Mouse (Mus musculus): Measurements from ENCODE around the gene Fgfr2. TPM values are rescaled to one million over a fixed set of nuclear protein-coding genes. Genes with fewer than 3 reads are reported as not detected.

The Fgfr2 gene
- polyA plus RNA-seq, 1 experiment from 2014 or later, result 69.3 TPM

GRCm38 (mm10) chr7:131542115-131542871 lies 1580.9 kb downstream of the Fgfr2 start, which contains the start of gene Hmx3:
Gene Hmx3 (plus strand): TSS chr7:131542867.

GRCm38 (mm10) chr7:131410416-131411058 lies 1712.6 kb downstream of the Fgfr2 start, which contains the start of the genes Ikzf5 and Acadsb:
Gene Ikzf5 (minus strand): TSS chr7:131410521.
Gene Acadsb (plus strand): TSS chr7:131410601.

DNA sequence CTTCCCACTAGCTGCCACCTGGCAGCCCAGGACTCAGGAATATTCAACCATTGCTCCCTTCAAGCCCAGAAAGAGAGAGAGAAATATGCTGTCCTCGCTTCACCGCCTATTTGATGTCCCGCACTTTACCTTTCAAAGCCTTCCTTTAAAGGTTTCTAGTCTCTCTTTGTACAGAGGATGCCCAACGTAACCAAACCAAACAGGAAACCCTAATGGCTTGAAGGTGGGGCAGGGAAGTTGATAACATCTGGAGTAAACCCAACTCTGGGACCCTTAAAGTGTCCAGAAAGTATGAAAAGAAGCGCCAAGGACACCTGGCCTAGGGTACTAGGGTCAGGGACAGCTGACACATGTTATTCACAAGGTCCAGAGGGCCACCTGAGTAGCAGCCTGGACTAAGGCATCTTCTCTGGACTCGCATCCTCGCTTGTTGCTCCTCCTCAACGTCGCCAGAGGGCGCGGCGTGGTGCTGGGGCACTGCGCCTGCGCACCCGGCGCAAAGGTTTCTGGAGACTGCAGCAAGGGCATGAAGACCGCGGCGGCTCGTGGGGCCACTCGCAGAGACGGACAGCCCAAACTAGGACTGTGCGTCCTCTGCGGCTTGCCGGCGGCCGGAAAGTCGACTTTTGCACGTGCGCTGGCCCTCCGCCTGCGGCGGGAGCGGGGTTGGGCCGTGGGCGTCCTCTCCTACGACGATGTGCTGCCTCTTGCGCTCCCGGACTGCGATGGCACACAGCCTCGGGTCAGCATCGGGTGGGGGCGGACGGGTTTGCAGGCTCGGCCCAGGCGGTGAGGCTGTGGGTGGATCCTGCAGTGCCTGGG lies 1752.3 kb downstream of the Fgfr2 start, which contains the start of gene Pstk:
Gene Pstk (plus strand): TSS at position 494 of the 822 bp plus-strand sequence.

GRCm38 (mm10) chr7:131362615-131363300 lies 1760.4 kb downstream of the Fgfr2 start, which contains the start of gene 2310057M21Rik:
Gene 2310057M21Rik (minus strand): TSS chr7:131362759.

GRCm38 (mm10) chr7:131333564-131333963 lies 1789.6 kb downstream of the Fgfr2 start, which contains the start of gene Fam24a:
Gene Fam24a (plus strand): TSS chr7:131333864.

DNA sequence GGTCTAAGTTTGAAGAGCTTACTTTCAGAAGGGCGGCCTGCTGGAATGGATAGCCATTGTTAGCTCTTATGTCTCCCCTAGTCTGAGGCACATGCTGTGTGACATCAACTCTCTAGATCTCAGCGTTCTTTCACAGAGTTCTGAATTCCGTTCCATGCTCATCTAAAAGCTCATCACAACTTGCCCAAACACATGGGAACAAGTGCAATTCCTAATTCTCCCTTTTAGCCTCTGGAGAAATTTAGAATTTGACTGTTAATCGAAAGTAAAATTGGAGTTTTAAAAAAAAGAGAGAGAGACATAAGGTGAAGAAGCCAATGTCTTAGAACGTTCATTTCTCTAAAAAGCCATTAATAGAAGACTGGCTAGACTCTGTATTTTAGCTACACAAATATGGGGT lies 1793.7 kb downstream of the Fgfr2 start, which contains the start of gene Fam24b:
Gene Fam24b (minus strand): TSS at position 101 of the 400 bp plus-strand sequence.

GRCm38 (mm10) chr7:131322192-131322591 lies 1801.0 kb downstream of the Fgfr2 start, which contains the start of gene Cuzd1:
Gene Cuzd1 (minus strand): TSS chr7:131322292.

DNA sequence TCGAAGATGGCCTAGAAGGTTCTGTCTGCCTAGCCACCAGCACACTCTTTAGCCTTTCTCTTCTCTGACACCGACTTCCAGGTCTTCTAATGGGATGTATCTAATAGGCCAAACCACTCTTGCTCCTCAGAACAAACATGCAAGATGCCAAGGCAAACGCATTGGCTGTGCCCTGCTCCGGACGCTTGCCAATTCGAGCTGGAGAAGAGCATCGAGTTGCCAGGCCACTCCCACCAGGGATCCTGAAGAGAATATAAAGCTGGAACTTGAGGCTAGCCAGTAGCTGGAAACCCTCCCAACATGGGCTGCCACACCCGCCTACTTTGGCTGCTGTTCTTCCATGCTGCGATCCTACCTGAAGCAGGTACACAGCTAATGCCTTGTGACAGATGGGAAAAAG lies 1949.0 kb downstream of the Fgfr2 start, which contains the start of gene 5430419D17Rik:
Gene 5430419D17Rik (plus strand): TSS at position 282 of the 400 bp plus-strand sequence.

GRCm38 (mm10) chr7:131146214-131146613 lies 1976.9 kb downstream of the Fgfr2 start, which contains the start of gene 4933402N03Rik:
Gene 4933402N03Rik (minus strand): TSS chr7:131146314.

GRCm38 (mm10) chr7:131031755-131032154 lies 2091.4 kb downstream of the Fgfr2 start, which contains the start of gene Dmbt1:
Gene Dmbt1 (plus strand): TSS chr7:131032053.

DNA sequence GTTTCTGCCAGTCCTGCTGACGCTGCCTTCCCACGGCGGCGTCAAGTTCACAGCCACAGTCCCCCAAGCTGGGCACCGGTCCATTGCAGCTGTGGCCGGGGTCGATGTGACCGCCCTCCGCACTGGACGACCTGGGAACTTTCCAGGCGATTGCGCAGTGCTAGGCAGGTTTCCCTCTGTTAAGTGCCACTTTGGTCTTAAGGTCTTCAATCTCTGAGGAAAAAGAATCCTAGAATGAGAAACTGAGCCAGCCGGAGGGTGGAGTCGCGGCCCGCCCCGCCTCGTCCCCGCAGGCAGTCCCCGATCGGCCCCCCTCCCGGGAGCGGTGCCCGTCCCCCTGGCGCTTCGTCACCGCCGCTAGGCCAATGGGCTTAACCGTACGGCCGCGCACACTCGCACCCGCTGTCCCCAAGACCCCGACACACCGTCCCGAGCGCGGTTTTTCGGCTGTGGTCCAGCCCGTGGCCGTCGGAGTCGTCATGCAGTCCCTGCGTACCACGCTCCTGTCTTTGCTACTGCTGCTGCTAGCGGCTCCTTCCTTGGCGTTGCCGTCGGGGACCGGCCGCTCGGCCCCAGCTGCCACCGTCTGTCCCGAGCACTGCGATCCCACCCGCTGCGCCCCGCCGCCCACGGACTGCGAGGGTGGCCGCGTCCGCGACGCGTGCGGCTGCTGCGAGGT lies 2187.2 kb downstream of the Fgfr2 start, which contains the start of gene Htra1:
Gene Htra1 (plus strand): TSS at position 319 of the 679 bp plus-strand sequence.

GRCm38 (mm10) chr7:130865613-130866591 lies 2257.2 kb downstream of the Fgfr2 start, which contains the start of gene Plekha1:
Gene Plekha1 (plus strand): TSS chr7:130865756.

DNA sequence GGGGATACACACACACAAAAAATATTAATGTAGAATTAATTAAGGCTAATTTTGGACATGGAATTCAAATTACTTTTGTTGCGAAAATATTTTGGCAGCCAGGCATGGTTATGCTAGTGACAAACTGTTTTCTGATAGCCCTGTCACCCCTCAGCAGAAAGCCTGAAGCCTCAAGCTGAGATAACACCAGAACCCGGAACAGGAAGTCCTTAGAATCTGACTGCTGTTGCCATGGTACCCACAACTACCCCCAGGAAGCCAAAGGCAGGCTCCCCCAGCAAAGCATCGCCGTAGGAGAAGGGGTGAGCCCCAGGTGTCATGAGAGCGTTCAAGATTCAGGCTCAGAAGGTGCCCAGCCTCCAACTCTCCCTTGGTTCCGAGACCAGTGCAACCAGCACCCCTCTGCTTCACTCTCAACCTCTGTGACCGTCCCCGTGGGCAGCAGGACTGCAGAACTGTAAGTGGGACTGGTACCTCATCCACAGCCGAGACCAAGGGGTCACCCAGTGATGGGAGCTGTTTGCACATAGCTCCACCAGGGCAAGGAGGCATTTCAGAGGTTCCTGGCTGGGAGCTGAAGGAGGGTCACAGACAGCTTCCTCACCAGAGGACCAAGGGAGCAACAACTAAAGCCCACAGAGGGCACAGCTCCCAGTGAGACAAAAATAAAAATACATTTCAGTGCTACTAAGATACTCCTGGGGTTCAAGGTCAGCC lies 2349.1 kb downstream of the Fgfr2 start, which contains the start of gene Btbd16:
Gene Btbd16 (plus strand): TSS at position 156 of the 717 bp plus-strand sequence.

GRCm38 (mm10) chr7:130577388-130578003 lies 2545.7 kb downstream of the Fgfr2 start, which contains the start of gene Tacc2:
Gene Tacc2 (plus strand): TSS chr7:130577438.

GRCm38 (mm10) chr7:130572821-130573220 lies 2550.3 kb downstream of the Fgfr2 start, which contains the start of gene Nsmce4a:
Gene Nsmce4a (minus strand): TSS chr7:130573118.

DNA sequence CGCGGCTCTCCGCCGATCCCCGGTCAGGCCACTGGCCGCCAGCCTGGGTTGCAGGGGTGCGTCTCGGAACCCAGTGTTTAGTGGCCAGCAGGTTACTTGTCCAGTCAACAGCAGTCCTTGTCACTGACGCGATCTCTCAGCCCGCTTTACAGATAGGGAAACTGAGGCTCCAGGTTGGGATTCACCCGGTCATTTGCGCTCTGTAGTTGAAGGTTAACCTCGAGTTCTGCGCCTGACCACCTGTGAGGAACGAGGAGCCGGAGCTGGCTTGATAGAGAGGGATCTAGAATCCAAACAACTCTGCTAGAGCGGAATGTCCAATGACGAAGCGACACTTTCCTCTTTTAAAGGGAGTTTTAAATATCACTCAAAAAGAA lies 2603.1 kb downstream of the Fgfr2 start, which contains the start of gene Ate1:
Gene Ate1 (minus strand): TSS at position 321 of the 377 bp plus-strand sequence.

Measured in lung, adult 10 weeks (tissue).